Mouse (Mus musculus) adrenal gland, postnatal 4 days (tissue): ENCODE measurements around the gene Syndig1. TPM values are rescaled to one million over a fixed set of nuclear protein-coding genes. Genes with fewer than 3 reads are reported as not detected.

Experiments used
- total RNA-seq, 2 experiments: library from RNA; stranded (reverse); gene quantifications; 2 replicates each; pipeline ENCODE4 v1.2.3; 2021

Syndig1 gene
- total RNA-seq, 2 experiments from 2014 or later: 2.9 to 3.5 TPM

Other genes with a start within 250 kb of the Syndig1 start
- gene C530025M09Rik, start 2.0 kb downstream of the Syndig1 start, total RNA-seq: not detected